Mouse (Mus musculus): ENCODE measurements at regions not wholly inside any gene's neighbourhood (a gene's known extent, or its start where the extent isn't known, plus 50 kb on each side); places are given as distances from the start of the nearest gene placed in this dataset.

DNA sequence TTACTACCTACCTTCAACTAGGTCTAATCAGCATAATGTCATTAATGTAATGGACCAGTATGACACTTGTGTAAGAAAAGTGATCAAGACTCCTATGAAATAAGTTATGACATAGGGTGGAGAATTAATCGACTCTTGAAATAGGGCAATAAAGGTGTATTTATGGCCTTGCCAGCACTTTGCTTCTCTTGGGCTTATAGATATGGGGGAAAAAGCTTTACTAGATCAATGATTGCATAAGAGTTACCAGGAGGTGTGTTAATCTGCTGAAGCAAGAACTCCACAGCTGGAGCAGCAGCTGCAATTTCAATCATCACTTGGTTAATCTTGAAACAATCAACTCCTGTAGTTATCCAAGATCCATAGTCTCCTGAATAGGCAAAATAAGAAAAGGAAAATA is 143.1 kb upstream of the Tle4 start:
- Histone ChIP-seq H3K27ac (ENCODE audit: insufficient read depth, low read depth, low read length) (no peak overlapping the region), H3K4me1 (ENCODE audit: control insufficient read depth, insufficient read depth, low read length) (no peaks in the 10 kb centered on the region), H3K4me3 (ENCODE audit: insufficient read depth, low read length) (no peak overlapping the region)
- no peak for TF ChIP-seq POLR2A (IDR thresholded peaks at IDR 0.05; ENCODE audit: borderline replicate concordance, low read depth, low read length)
- no peak for TF ChIP-seq CTCF (IDR thresholded peaks at IDR 0.05; ENCODE audit: low read depth, low read length)

DNA sequence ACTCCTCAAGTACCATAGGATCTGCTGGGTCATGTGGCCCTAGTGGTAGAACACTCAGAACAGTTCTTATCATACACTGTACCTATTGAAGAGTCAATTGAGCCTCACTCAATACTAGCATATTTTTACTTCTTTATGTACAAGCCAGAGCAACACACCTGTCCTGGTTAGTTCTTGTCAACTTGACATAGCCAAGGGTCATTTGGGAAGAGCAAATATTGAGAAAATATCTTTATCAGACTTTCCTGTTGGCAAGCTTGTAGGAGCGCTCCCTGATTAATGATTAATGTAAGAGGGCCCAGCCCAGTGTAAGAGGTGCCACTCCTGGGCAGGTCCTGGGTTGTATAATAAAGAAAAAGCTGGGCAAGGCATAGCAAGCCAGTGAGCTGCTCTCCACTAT is 142.3 kb upstream of the Tle4 start:
- H3K27ac ChIP-seq (ENCODE audit: insufficient read depth, low read depth, low read length): no peak overlapping the region
- H3K4me1 ChIP-seq (ENCODE audit: control insufficient read depth, insufficient read depth, low read length): no peaks in the 10 kb centered on the region
- no peak overlapping the region for H3K4me3 ChIP-seq (ENCODE audit: insufficient read depth, low read length)
- no peak for TF ChIP-seq POLR2A (IDR thresholded peaks at IDR 0.05; ENCODE audit: borderline replicate concordance, low read depth, low read length)
- TF ChIP-seq CTCF (IDR thresholded peaks at IDR 0.05; ENCODE audit: low read depth, low read length): no peak

- TF ChIP-seq POLR2A (IDR thresholded peaks at IDR 0.05; ENCODE audit: borderline replicate concordance, low read depth, low read length): no peak
- TF ChIP-seq CTCF (IDR thresholded peaks at IDR 0.05; ENCODE audit: low read depth, low read length): no peak
- Histone ChIP-seq H3K4me3 (ENCODE audit: insufficient read depth, low read length) (no peak overlapping the region), H3K4me1 (ENCODE audit: control insufficient read depth, insufficient read depth, low read length) (no peaks in the 10 kb centered on the region), H3K27ac (ENCODE audit: insufficient read depth, low read depth, low read length) (no peak overlapping the region)
Measured at GRCm38 (mm10) chr19:14736514-14736913, 138.7 kb upstream of the Tle4 start.

- no peak overlapping the region for H3K4me3 ChIP-seq (ENCODE audit: insufficient read depth, low read length)
- H3K27ac ChIP-seq (ENCODE audit: insufficient read depth, low read depth, low read length): no peak overlapping the region
- no peaks in the 10 kb centered on the region for H3K4me1 ChIP-seq (ENCODE audit: control insufficient read depth, insufficient read depth, low read length)
- no peak for TF ChIP-seq CTCF (IDR thresholded peaks at IDR 0.05; ENCODE audit: low read depth, low read length)
- TF ChIP-seq POLR2A (IDR thresholded peaks at IDR 0.05; ENCODE audit: borderline replicate concordance, low read depth, low read length): no peak
Measured at GRCm38 (mm10) chr19:14725329-14725728, 127.5 kb upstream of the Tle4 start.

GRCm38 (mm10) chr19:14724637-14725036 is 126.8 kb upstream of the Tle4 start:
- TF ChIP-seq CTCF (IDR thresholded peaks at IDR 0.05; ENCODE audit: low read depth, low read length) (no peak), POLR2A (IDR thresholded peaks at IDR 0.05; ENCODE audit: borderline replicate concordance, low read depth, low read length) (no peak)
- no peak overlapping the region for H3K4me3 ChIP-seq (ENCODE audit: insufficient read depth, low read length)

GRCm38 (mm10) chr19:14705791-14706190 is 107.9 kb upstream of the Tle4 start:
- H3K4me3 ChIP-seq (ENCODE audit: insufficient read depth, low read length): no peak overlapping the region
- TF ChIP-seq POLR2A (IDR thresholded peaks at IDR 0.05; ENCODE audit: borderline replicate concordance, low read depth, low read length) (no peak), CTCF (IDR thresholded peaks at IDR 0.05; ENCODE audit: low read depth, low read length) (no peak)
- no peak overlapping the region for H3K27ac ChIP-seq (ENCODE audit: insufficient read depth, low read depth, low read length)
- no peaks in the 10 kb centered on the region for H3K4me1 ChIP-seq (ENCODE audit: control insufficient read depth, insufficient read depth, low read length)

More at GRCm38 (mm10) chr19:14724637-14725036, 126.8 kb upstream of the Tle4 start:
- Histone ChIP-seq H3K4me1 (ENCODE audit: control insufficient read depth, insufficient read depth, low read length) (no peaks in the 10 kb centered on the region), H3K27ac (ENCODE audit: insufficient read depth, low read depth, low read length) (no peak overlapping the region)

DNA sequence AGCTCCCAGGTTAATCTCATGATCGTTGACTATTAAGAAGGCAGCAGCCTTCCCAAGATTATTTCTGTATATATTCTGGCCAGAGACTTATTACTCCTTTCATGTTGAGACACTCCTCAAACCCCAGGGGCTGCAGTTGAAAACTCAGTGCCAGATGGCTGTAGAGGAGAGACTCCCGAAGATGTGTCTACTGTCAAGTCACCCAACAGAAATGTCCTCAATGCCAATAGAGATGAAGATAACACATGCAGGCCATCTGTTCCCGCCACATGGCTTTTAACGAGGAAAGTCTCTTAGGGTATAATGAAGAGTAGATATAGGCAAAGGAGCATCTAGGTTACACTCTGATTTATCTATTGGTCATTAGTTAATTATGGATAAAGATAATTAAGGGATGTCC is 103.3 kb upstream of the Tle4 start:
- no peak for TF ChIP-seq CTCF (IDR thresholded peaks at IDR 0.05; ENCODE audit: low read depth, low read length)
- TF ChIP-seq POLR2A (IDR thresholded peaks at IDR 0.05; ENCODE audit: borderline replicate concordance, low read depth, low read length): no peak
- no peak overlapping the region for H3K27ac ChIP-seq (ENCODE audit: insufficient read depth, low read depth, low read length)
- no peaks in the 10 kb centered on the region for H3K4me1 ChIP-seq (ENCODE audit: control insufficient read depth, insufficient read depth, low read length)
- no peak overlapping the region for H3K4me3 ChIP-seq (ENCODE audit: insufficient read depth, low read length)

DNA sequence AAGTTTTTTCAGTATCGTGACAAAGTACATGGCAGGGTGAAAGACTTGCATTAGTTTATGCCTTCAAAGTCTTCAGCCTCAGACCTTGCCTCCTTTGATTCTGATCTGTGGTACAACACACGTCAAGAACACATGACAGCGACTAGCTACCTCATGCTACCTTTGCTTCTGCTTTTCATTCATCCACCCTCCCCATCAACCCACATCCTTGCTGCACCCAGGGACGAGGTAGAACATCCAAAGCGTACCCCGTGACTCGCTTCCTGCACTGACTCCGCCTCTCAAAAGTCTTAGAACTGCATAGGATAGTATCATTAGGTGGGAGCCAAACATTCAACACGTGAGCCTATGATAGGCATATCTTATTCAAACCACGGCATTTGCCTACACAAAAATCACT is 97.5 kb upstream of the Tle4 start:
- no peak for TF ChIP-seq CTCF (IDR thresholded peaks at IDR 0.05; ENCODE audit: low read depth, low read length)
- TF ChIP-seq POLR2A (IDR thresholded peaks at IDR 0.05; ENCODE audit: borderline replicate concordance, low read depth, low read length): no peak
- Histone ChIP-seq H3K4me1 (ENCODE audit: control insufficient read depth, insufficient read depth, low read length) (peaks cover 3% of the 10 kb centered on the region; the same call in 1 of the 2 replicates), H3K4me3 (ENCODE audit: insufficient read depth, low read length) (no peak overlapping the region), H3K27ac (ENCODE audit: insufficient read depth, low read depth, low read length) (no peak overlapping the region)

DNA sequence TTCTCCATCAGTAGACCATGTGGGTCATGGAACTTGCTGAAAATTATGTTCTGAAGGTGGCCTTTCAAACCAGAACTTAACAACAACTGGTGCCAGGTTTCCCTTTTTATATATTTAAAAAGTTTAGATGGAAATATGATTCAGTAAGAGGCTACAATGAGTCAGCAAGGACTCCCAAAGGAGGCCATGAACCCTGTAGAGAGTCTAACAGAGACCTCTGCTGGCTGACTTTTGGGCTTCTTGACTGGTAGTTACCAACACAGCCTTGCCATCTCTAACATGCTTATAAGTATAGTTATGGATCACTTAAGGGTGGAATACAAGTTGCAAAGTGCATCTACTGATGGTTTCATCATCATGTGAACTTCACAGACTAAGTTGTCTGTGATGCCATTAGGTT is 94.3 kb upstream of the Tle4 start:
- TF ChIP-seq CTCF (IDR thresholded peaks at IDR 0.05; ENCODE audit: low read depth, low read length) (no peak), POLR2A (IDR thresholded peaks at IDR 0.05; ENCODE audit: borderline replicate concordance, low read depth, low read length) (no peak)
- Histone ChIP-seq H3K27ac (ENCODE audit: insufficient read depth, low read depth, low read length) (no peak overlapping the region), H3K4me1 (ENCODE audit: control insufficient read depth, insufficient read depth, low read length) (peaks cover 3% of the 10 kb centered on the region; the same call in 1 of the 2 replicates), H3K4me3 (ENCODE audit: insufficient read depth, low read length) (no peak overlapping the region)

DNA sequence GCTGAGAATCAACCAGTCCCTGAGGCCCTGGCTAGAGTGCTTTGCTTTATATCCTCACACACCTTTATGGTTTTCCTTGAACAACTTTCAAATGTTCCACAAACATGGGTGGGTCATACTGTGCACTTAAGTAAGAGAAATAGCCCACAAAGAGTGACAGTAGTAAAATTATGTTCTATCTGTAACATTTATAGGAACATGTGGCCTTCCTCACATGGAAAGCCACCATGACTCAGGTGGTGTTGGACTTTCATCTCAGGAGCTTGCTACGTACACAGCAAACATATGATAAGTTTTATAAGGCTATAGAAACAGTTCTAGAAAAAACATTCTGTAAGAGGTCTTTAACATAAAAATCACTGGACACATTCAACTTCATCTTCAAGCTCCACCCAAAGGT is 87.8 kb upstream of the Tle4 start:
- Histone ChIP-seq H3K4me3 (ENCODE audit: insufficient read depth, low read length) (no peak overlapping the region), H3K27ac (ENCODE audit: insufficient read depth, low read depth, low read length) (no peak overlapping the region), H3K4me1 (ENCODE audit: control insufficient read depth, insufficient read depth, low read length) (no peaks in the 10 kb centered on the region)
- TF ChIP-seq POLR2A (IDR thresholded peaks at IDR 0.05; ENCODE audit: borderline replicate concordance, low read depth, low read length) (no peak), CTCF (IDR thresholded peaks at IDR 0.05; ENCODE audit: low read depth, low read length) (no peak)

DNA sequence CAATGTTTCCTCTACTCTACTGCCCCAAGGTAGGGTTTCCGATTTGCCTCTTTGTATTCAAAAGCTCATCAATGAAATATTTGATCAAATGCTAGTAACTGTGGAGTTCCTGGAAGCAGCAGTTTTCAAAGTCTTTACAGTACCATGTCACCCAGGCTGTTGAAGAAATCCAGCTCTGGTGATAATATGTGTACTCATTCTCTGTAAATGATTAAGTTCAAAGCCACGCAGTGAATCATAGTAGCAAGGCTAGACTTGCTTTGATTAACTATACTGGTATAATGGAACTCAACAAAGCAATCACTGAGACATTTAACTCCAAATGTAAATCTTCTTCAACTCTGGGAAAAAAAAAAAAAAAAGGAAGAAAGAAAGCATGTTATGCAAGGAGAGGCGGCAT is 86.8 kb upstream of the Tle4 start:
- Histone ChIP-seq H3K4me1 (ENCODE audit: control insufficient read depth, insufficient read depth, low read length) (no peaks in the 10 kb centered on the region), H3K4me3 (ENCODE audit: insufficient read depth, low read length) (no peak overlapping the region), H3K27ac (ENCODE audit: insufficient read depth, low read depth, low read length) (no peak overlapping the region)
- TF ChIP-seq POLR2A (IDR thresholded peaks at IDR 0.05; ENCODE audit: borderline replicate concordance, low read depth, low read length) (no peak), CTCF (IDR thresholded peaks at IDR 0.05; ENCODE audit: low read depth, low read length) (no peak)
